Mouse (Mus musculus) heart, postnatal 0 days (tissue): ENCODE data around the gene Cgrrf1. TPM values are rescaled to one million over a fixed set of nuclear protein-coding genes. Genes with fewer than 3 reads are reported as not detected.
"Not testable (repeated sequence)": the region's sequence is repeated elsewhere in the genome, so short reads cannot be mapped to it uniquely, and the experiment has no call there.

Experiments used
- ATAC-seq: fragments of 200-750 bp; cut with Nextera tagmentation; 2 replicates; pipeline ENCODE4 v1.8.0; 2017; ENCODE audit warnings: low read depth, moderate number of reproducible peaks, moderate library complexity; ENCODE audit not compliant: insufficient read depth
- DNase-seq: peaks from one replicate; pipeline ENCODE4 v3.0.0-alpha.2; 2016; ENCODE audit warnings: low spot score
- H3K27ac ChIP-seq: fragments of 300-500 bp; sonication (generic); 2 replicates; pipeline ENCODE4 v1.5.1; 2014; ENCODE audit warnings: low read depth, mild to moderate bottlenecking
- H3K27me3 ChIP-seq: fragments of 300-500 bp; sonication (generic); 2 replicates; pipeline ENCODE4 v1.6.1; 2014; ENCODE audit warnings: low read length, mixed read lengths; ENCODE audit not compliant: control insufficient read depth, insufficient read depth
- H3K36me3 ChIP-seq: fragments of 300-500 bp; sonication (generic); replicated peaks from 2 replicates; pipeline ENCODE4 v1.6.1; 2014; ENCODE audit warnings: low read length, mixed read lengths; ENCODE audit not compliant: control insufficient read depth, insufficient read depth
- H3K4me1 ChIP-seq: fragments of 300-500 bp; sonication (generic); 2 replicates; pipeline ENCODE4 v1.6.1; 2014; ENCODE audit warnings: antibody characterized with exemption; ENCODE audit not compliant: control insufficient read depth, insufficient read depth
- H3K4me2 ChIP-seq: fragments of 300-500 bp; sonication (generic); 2 replicates; pipeline ENCODE4 v1.6.1; 2014; ENCODE audit warnings: low read depth, mild to moderate bottlenecking, low read length, moderate library complexity
- H3K4me3 ChIP-seq: fragments of 300-500 bp; sonication (generic); 2 replicates; pipeline ENCODE4 v1.5.1; 2014; ENCODE audit warnings: low read depth, low read length
- H3K9ac ChIP-seq: fragments of 300-500 bp; sonication (generic); replicated peaks from 2 replicates; pipeline ENCODE4 v1.6.1; 2014; ENCODE audit warnings: low read depth, low read length, mixed read lengths
- H3K9me3 ChIP-seq: fragments of 300-500 bp; sonication (generic); replicated peaks from 2 replicates; pipeline ENCODE4 v1.6.1; 2016; ENCODE audit warnings: low read length; ENCODE audit not compliant: control insufficient read depth
- CTCF ChIP-seq: IDR thresholded peaks from 2 replicates; pipeline ENCODE4 v1.5.1; 2016; ENCODE audit warnings: antibody characterized with exemption, control low read depth, low read depth
- EP300 ChIP-seq: IDR thresholded peaks from 2 replicates; pipeline ENCODE4 v1.6.1; 2016; ENCODE audit warnings: antibody characterized with exemption, low read depth
- WGBS: fragments of 180-500 bp; shearing (Covaris S2); extraction: QIAGEN DNeasy Blood & Tissue Kit; methylation state at CpG from one replicate; pipeline ENCODE4 v1.1.7; 2014; 5-methylcytosine and 5-hydroxymethylcytosine counted together
- polyA plus RNA-seq: library from polyadenylated mRNA; unstranded; fragments of >200 nt; fragmentation: Nextera tagmentation; extraction: Ambion mirVana; gene quantifications from 2 replicates; pipeline ENCODE4 v1.2.1, GENCODE M21; 2015
- total RNA-seq: library from RNA; depleted of rRNA; stranded (reverse); fragments of >200 nt; gene quantifications from 2 replicates; pipeline ENCODE4 v1.2.3, GENCODE M21; 2014; ENCODE audit warnings: low replicate concordance

Cgrrf1 gene
- total and polyA plus RNA-seq, 2 experiments from 2014 or later, result 43.5 to 103 TPM

GRCm38 (mm10) chr14:46816916-46817622, 14.9 kb upstream of the Cgrrf1 start:
- TF ChIP-seq CTCF, result no peak
- no peak for TF ChIP-seq EP300
- H3K36me3 ChIP-seq, result peaks cover 42% of the 10 kb centered on the region
- no peaks in the 10 kb centered on the region for H3K27me3 ChIP-seq
- 78% methylated on average over 8 of the region's 8 CpGs for WGBS
- DNase-seq, result no peak
- no peak overlapping the region for H3K9ac ChIP-seq
- H3K4me1 ChIP-seq, result peaks cover 9% of the 10 kb centered on the region
- no peak for ATAC-seq
- no peak overlapping the region for H3K4me3 ChIP-seq
- H3K9me3 ChIP-seq, result no peaks in the 10 kb centered on the region
- H3K4me2 ChIP-seq, result no peak overlapping the region
- H3K27ac ChIP-seq, result no peak overlapping the region

GRCm38 (mm10) chr14:46818743-46819142, 13.2 kb upstream of the Cgrrf1 start:
- no peak for TF ChIP-seq CTCF
- no peak for TF ChIP-seq EP300
- 91% methylated on average over 7 of the region's 7 CpGs for WGBS
- Histone ChIP-seq H3K27ac (no peak overlapping the region), H3K4me1 (peaks cover 9% of the 10 kb centered on the region), H3K27me3 (no peaks in the 10 kb centered on the region), H3K4me2 (no peak overlapping the region), H3K36me3 (peaks cover 27% of the 10 kb centered on the region), H3K9ac (no peak overlapping the region), H3K9me3 (no peaks in the 10 kb centered on the region), H3K4me3 (no peak overlapping the region)
- ATAC-seq, result no peak
- DNase-seq, result no peak

GRCm38 (mm10) chr14:46819961-46820360, 12.0 kb upstream of the Cgrrf1 start:
- not testable (repeated sequence) for H3K4me1 ChIP-seq, DNase-seq, H3K9ac ChIP-seq, H3K4me2 ChIP-seq, H3K4me3 ChIP-seq, ATAC-seq, H3K27me3 ChIP-seq, H3K27ac ChIP-seq, H3K9me3 ChIP-seq
- WGBS, result 96% methylated on average over 5 of the region's 6 CpGs
- H3K36me3 ChIP-seq, result peaks cover 22% of the 10 kb centered on the region

- Histone ChIP-seq H3K9me3 (no peaks in the 10 kb centered on the region), H3K4me1 (peaks cover 9% of the 10 kb centered on the region), H3K4me2 (peak overlapping the region; percentile 79), H3K4me3 (peak overlapping the region; percentile 98), H3K27ac (peak overlapping the region; percentile 98), H3K27me3 (no peaks in the 10 kb centered on the region), H3K36me3 (peaks cover 10% of the 10 kb centered on the region), H3K9ac (peak overlapping the region; percentile 89)
- no peak for TF ChIP-seq EP300
- TF ChIP-seq CTCF, result no peak
- DNase-seq, result peak; percentile 39
- 0% methylated on average over 11 of the region's 11 CpGs for WGBS
- 0 out of 2 replicates have a peak, but pooled peaks have one; percentile 9 for ATAC-seq
These were observed 10.6 kb upstream of the Cgrrf1 start for GRCm38 (mm10) chr14:46821271-46821872.

GRCm38 (mm10) chr14:46821873-46822716, 9.8 kb upstream of the Cgrrf1 start, which contains the start of gene Gmfb:
Gene Gmfb (minus strand): TSS chr14:46822242.
- peak; percentile 98 for ATAC-seq
- H3K4me2 ChIP-seq, result peak within 1 kb of the TSS; percentile 79
- no peaks in the 10 kb centered on the region for H3K27me3 ChIP-seq
- H3K36me3 ChIP-seq, result peaks cover 3% of the 10 kb centered on the region
- no peaks in the 10 kb centered on the region for H3K9me3 ChIP-seq
- peak; percentile 92 for DNase-seq
- H3K9ac ChIP-seq, result peak within 1 kb of the TSS; percentile 89
- H3K27ac ChIP-seq, result peak within 1 kb of the TSS; percentile 98
- peak within 1 kb of the TSS; percentile 98 for H3K4me3 ChIP-seq
- under 1% methylated on average over 64 of the region's 65 CpGs for WGBS
- peaks cover 9% of the 10 kb centered on the region for H3K4me1 ChIP-seq
- TF ChIP-seq EP300 (peak; percentile 93), CTCF (peak; percentile 19; the same call in 1 of the 2 replicates)
